Mouse (Mus musculus) heart, postnatal 0 days (tissue): ENCODE data around the gene Gfral. TPM values are rescaled to one million over a fixed set of nuclear protein-coding genes. Genes with fewer than 3 reads are reported as not detected.

Experiments used
- ATAC-seq: fragments of 200-750 bp; cut with Nextera tagmentation; 2 replicates; pipeline ENCODE4 v1.8.0; 2017; ENCODE audit warnings: low read depth, moderate number of reproducible peaks, moderate library complexity; ENCODE audit not compliant: insufficient read depth
- DNase-seq: peaks from one replicate; pipeline ENCODE4 v3.0.0-alpha.2; 2016; ENCODE audit warnings: low spot score
- H3K27ac ChIP-seq: fragments of 300-500 bp; sonication (generic); 2 replicates; pipeline ENCODE4 v1.5.1; 2014; ENCODE audit warnings: low read depth, mild to moderate bottlenecking
- H3K27me3 ChIP-seq: fragments of 300-500 bp; sonication (generic); 2 replicates; pipeline ENCODE4 v1.6.1; 2014; ENCODE audit warnings: low read length, mixed read lengths; ENCODE audit not compliant: control insufficient read depth, insufficient read depth
- H3K36me3 ChIP-seq: fragments of 300-500 bp; sonication (generic); replicated peaks from 2 replicates; pipeline ENCODE4 v1.6.1; 2014; ENCODE audit warnings: low read length, mixed read lengths; ENCODE audit not compliant: control insufficient read depth, insufficient read depth
- H3K4me1 ChIP-seq: fragments of 300-500 bp; sonication (generic); 2 replicates; pipeline ENCODE4 v1.6.1; 2014; ENCODE audit warnings: antibody characterized with exemption; ENCODE audit not compliant: control insufficient read depth, insufficient read depth
- H3K4me2 ChIP-seq: fragments of 300-500 bp; sonication (generic); 2 replicates; pipeline ENCODE4 v1.6.1; 2014; ENCODE audit warnings: low read depth, mild to moderate bottlenecking, low read length, moderate library complexity
- H3K4me3 ChIP-seq: fragments of 300-500 bp; sonication (generic); 2 replicates; pipeline ENCODE4 v1.5.1; 2014; ENCODE audit warnings: low read depth, low read length
- H3K9ac ChIP-seq: fragments of 300-500 bp; sonication (generic); replicated peaks from 2 replicates; pipeline ENCODE4 v1.6.1; 2014; ENCODE audit warnings: low read depth, low read length, mixed read lengths
- H3K9me3 ChIP-seq: fragments of 300-500 bp; sonication (generic); replicated peaks from 2 replicates; pipeline ENCODE4 v1.6.1; 2016; ENCODE audit warnings: low read length; ENCODE audit not compliant: control insufficient read depth
- CTCF ChIP-seq: IDR thresholded peaks from 2 replicates; pipeline ENCODE4 v1.5.1; 2016; ENCODE audit warnings: antibody characterized with exemption, control low read depth, low read depth
- EP300 ChIP-seq: IDR thresholded peaks from 2 replicates; pipeline ENCODE4 v1.6.1; 2016; ENCODE audit warnings: antibody characterized with exemption, low read depth
- WGBS: fragments of 180-500 bp; shearing (Covaris S2); extraction: QIAGEN DNeasy Blood & Tissue Kit; methylation state at CpG from one replicate; pipeline ENCODE4 v1.1.7; 2014; 5-methylcytosine and 5-hydroxymethylcytosine counted together
- polyA plus RNA-seq: library from polyadenylated mRNA; unstranded; fragments of >200 nt; fragmentation: Nextera tagmentation; extraction: Ambion mirVana; gene quantifications from 2 replicates; pipeline ENCODE4 v1.2.1, GENCODE M21; 2015
- total RNA-seq: library from RNA; depleted of rRNA; stranded (reverse); fragments of >200 nt; gene quantifications from 2 replicates; pipeline ENCODE4 v1.2.3, GENCODE M21; 2014; ENCODE audit warnings: low replicate concordance

Gene Gfral
- total and polyA plus RNA-seq, 2 experiments from 2014 or later = not detected

DNA sequence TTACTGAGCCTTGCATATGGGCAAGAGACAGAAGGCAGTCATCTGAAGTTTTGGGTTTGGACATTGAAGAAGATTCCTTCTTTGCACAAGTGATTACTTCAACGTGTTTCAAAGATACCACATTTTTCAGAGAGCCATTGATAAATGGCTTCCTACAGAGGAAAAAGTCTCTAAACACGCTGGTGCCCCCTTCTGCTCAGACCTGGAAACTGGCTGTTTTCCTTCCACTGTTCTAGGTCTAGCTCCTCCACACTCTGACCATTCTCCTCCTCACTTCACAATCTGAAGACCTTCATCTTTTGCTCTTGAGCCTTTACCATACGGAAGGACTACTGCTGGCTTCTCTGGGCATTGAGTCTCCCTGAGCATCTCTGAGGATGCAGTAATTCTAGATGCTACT is 45.1 kb downstream of the Gfral start:
- ATAC-seq = no peak
- no peak overlapping the region for H3K27ac ChIP-seq
- H3K4me1 ChIP-seq = no peaks in the 10 kb centered on the region
- H3K4me2 ChIP-seq = no peak overlapping the region
- no peaks in the 10 kb centered on the region for H3K9me3 ChIP-seq
- H3K4me3 ChIP-seq = no peak overlapping the region
- no peaks in the 10 kb centered on the region for H3K36me3 ChIP-seq
- no peak overlapping the region for H3K9ac ChIP-seq
- no peaks in the 10 kb centered on the region for H3K27me3 ChIP-seq
- no peak for DNase-seq
- TF ChIP-seq CTCF (peak; percentile 24), EP300 (no peak)
- 35% methylated on average over 3 of the region's 3 CpGs for WGBS

DNA sequence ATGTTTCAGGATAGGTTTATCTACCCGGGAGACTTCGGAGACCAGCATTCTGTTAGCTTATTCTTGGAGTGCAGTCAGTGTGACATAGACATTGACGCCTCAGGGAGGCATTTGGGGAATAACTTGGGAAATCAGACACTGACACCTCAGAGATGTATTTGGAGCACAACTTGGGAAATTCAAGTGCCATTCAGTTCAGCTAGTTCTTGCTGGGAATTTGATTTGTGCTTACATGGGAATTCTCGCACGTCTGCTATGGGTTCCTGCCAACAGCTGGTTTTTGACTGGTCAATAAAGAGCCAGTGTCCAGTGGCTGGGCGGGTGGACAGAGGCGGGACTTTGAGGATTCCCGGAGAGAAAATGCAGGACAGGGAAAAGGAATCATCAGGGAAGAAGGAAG is 51.0 kb downstream of the Gfral start:
- TF ChIP-seq EP300 = no peak
- no peak for TF ChIP-seq CTCF
- Histone ChIP-seq H3K27ac (no peak overlapping the region), H3K9me3 (no peaks in the 10 kb centered on the region), H3K4me3 (no peak overlapping the region), H3K36me3 (no peaks in the 10 kb centered on the region), H3K4me2 (no peak overlapping the region), H3K27me3 (no peaks in the 10 kb centered on the region), H3K4me1 (no peaks in the 10 kb centered on the region), H3K9ac (no peak overlapping the region)
- no peak for DNase-seq
- 60% methylated on average over 8 of the region's 8 CpGs for WGBS
- ATAC-seq = no peak

DNA sequence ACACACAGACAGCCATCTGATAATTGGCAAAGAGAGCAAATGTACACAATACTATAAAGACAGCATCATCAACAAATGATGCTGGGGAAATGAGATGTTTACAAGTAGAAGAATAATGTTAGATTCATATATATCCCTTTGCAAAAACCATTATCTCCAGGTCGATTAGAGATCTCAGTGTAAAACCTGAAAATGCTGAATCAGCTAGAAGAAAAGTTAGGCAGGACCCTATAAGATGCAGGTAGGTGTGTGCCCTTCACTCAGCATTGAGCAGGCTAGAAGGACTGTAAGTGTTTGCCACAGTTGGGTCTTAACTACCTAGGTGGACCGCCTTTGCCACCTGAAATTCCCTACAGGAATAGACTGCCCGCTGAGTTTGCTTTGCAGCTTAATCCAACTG is 67.9 kb downstream of the Gfral start:
- H3K36me3 ChIP-seq = no peaks in the 10 kb centered on the region
- WGBS = 61% methylated on average over 3 of the region's 3 CpGs
- no peaks in the 10 kb centered on the region for H3K27me3 ChIP-seq
- ATAC-seq = no peak
- no peak overlapping the region for H3K4me2 ChIP-seq
- no peak overlapping the region for H3K27ac ChIP-seq
- no peak overlapping the region for H3K9ac ChIP-seq
- no peak overlapping the region for H3K4me3 ChIP-seq
- no peak for DNase-seq
- H3K4me1 ChIP-seq = no peaks in the 10 kb centered on the region
- H3K9me3 ChIP-seq = no peaks in the 10 kb centered on the region
- TF ChIP-seq EP300 (no peak), CTCF (no peak)

DNA sequence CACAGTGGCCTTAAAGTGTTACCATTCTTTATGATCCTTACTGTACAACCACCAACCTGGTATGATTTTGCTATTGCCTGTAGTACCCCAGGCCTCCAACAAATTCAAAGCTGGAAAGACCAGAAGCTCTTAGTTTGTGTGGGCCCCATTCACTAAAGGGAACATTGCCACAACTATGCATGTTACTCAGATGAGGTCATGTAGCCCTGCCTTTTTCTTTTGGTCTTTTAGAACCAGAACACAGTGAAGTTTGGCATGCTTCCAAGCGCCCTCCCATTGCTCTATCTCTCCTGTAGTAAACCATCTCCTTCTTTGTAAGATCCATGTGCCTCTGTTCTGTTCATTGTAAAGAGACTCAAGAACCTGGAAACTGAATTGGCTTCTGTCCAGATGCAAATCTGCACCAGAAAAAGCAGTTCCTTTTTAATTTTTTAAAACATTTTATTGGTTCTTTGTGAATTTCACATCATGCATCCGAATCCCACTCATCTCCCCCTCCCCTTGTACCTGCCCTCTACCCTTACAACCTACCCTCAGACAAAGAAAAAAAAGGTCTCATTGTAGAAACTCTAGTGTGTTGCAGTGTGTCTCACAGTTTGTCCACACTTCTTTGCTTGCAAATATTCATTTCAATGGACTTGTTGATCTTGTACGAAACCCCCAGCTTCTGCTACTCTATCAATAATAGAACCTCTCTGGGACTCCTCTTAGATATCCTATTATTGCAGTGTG is 74.9 kb downstream of the Gfral start:
- Histone ChIP-seq H3K4me1 (no peaks in the 10 kb centered on the region), H3K36me3 (no peaks in the 10 kb centered on the region), H3K27me3 (no peaks in the 10 kb centered on the region), H3K4me2 (no peak overlapping the region), H3K9ac (no peak overlapping the region), H3K4me3 (no peak overlapping the region), H3K27ac (no peak overlapping the region), H3K9me3 (no peaks in the 10 kb centered on the region)
- TF ChIP-seq EP300 (no peak), CTCF (no peak)
- WGBS = 63% methylated on average over 3 of the region's 3 CpGs
- no peak for ATAC-seq
- no peak for DNase-seq

DNA sequence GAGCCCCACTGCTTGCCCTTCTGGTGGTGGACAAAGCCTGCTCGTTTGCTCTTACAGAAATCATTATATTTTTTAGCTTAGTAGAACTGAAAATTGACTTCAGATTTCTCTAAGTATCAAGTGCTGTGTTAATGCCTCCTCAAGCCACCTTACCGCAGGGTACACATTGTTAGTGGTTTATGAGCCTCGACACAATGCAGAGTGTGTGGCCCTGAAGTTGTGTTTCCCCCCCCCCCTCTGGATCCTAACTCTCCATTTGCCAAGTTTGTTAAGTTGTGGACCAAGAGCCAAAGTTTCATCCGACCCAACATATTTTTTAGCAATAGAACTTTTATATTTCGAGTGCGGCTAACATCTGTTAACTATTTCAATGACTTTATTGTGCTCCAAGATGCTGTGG is 79.4 kb downstream of the Gfral start:
- no peak for ATAC-seq
- Histone ChIP-seq H3K4me3 (no peak overlapping the region), H3K9me3 (no peaks in the 10 kb centered on the region), H3K4me1 (no peaks in the 10 kb centered on the region), H3K36me3 (no peaks in the 10 kb centered on the region), H3K27ac (no peak overlapping the region), H3K9ac (no peak overlapping the region), H3K4me2 (no peak overlapping the region), H3K27me3 (no peaks in the 10 kb centered on the region)
- DNase-seq = no peak
- TF ChIP-seq CTCF = no peak
- no peak for TF ChIP-seq EP300
- 77% methylated on average over 6 of the region's 6 CpGs for WGBS

DNA sequence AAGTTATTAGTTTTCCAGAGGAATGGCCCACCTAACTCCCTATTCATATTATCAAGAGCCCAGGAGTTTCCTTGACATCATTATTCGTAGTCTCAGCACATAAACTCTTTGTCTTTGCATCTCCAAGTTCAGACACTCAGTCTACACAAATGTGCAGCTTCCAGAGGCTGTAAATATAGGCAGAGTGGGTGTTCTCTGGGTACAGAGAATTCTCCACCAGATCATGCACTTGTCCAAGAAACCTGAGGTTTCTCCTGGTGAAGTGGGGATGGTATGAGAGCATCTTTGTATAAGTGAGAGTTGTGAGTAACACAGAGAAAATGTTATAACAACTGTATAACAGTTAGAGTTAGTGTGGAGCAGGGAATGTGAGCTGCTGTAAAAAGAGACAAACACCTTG is 84.1 kb downstream of the Gfral start:
- H3K27ac ChIP-seq = no peak overlapping the region
- no peaks in the 10 kb centered on the region for H3K4me1 ChIP-seq
- WGBS = 52% methylated on average over 1 of the region's 1 CpGs
- no peak for TF ChIP-seq EP300
- no peak for TF ChIP-seq CTCF
- no peak overlapping the region for H3K4me2 ChIP-seq
- no peak for ATAC-seq
- H3K4me3 ChIP-seq = no peak overlapping the region
- no peaks in the 10 kb centered on the region for H3K36me3 ChIP-seq
- DNase-seq = no peak
- no peaks in the 10 kb centered on the region for H3K27me3 ChIP-seq
- no peaks in the 10 kb centered on the region for H3K9me3 ChIP-seq
- H3K9ac ChIP-seq = no peak overlapping the region
